Mouse (Mus musculus) Patski (cell line): Measurements from ENCODE around the gene Klhl36. TPM values are rescaled to one million over a fixed set of nuclear protein-coding genes. Genes with fewer than 3 reads are reported as not detected.
A peak's percentile ranks its signal among the peaks of the same experiment; 100 is the strongest.

ENCODE experiments used
- ATAC-seq: fragments of 100-300 bp; one replicate; pipeline ENCODE4 v1.8.0; 2021
- CTCF ChIA-PET: fragments of 350-600 bp; sonication (Branson Sonifier 250); formaldehyde crosslinking; loops from one replicate; lab custom pipeline; 2022; ENCODE audit warnings: inconsistent platforms; lab: Charles Lee
- POLR2A ChIA-PET: fragments of 350-600 bp; sonication (Branson Sonifier 250); formaldehyde crosslinking; loops from one replicate; lab custom pipeline; 2022; ENCODE audit warnings: antibody characterized with exemption, inconsistent platforms; lab: Charles Lee
- DNase-seq: peaks from one replicate; pipeline ENCODE4 v3.0.0-alpha.2; 2011; ENCODE audit warnings: low read depth, low spot score
- H3K27me3 ChIP-seq: fragments of 371-371 bp; one replicate; pipeline ENCODE4 v1.5.1; 2021
- CTCF ChIP-seq: fragments of 100-300 bp; IDR thresholded peaks from one replicate; pipeline ENCODE4 v1.5.1; 2021
- in situ Hi-C: fragments of 300-500 bp; cut with MboI; formaldehyde crosslinking; loops from 3 replicates; pipeline ENCODE4 v1.11.1; 2018; ENCODE audit warnings: low pct_unique_long_range_greater_than_20kb, mixed read lengths
- polyA plus RNA-seq: library from polyadenylated mRNA; unstranded; gene quantifications from one replicate; pipeline ENCODE4 v1.2.3, GENCODE M21; 2021

Gene Klhl36
- polyA plus RNA-seq, 1 experiment from 2014 or later: 8.6 TPM

GRCm38 (mm10) chr8:119916237-119916892 lies 54.3 kb downstream of the Klhl36 start:
- CTCF ChIA-PET: interaction anchor here (0.9 to 1.9 kb wide), 5 partner anchors 9 to 134 kb away, joined by 3 to 6 read pairs (median 4); no protein-coding TSS in a partner anchor
- ATAC-seq (no peak), DNase-seq (no peak)
- no peaks in the 10 kb centered on the region for H3K27me3 ChIP-seq
- in situ Hi-C loops: loop anchor here (10.0 kb wide), 1 partner anchor 232 kb away; no protein-coding TSS in a partner anchor
- POLR2A ChIA-PET: no interaction called here
- TF ChIP-seq CTCF: no peak

GRCm38 (mm10) chr8:119917415-119917814 lies 55.3 kb downstream of the Klhl36 start:
- TF ChIP-seq CTCF: no peak

GRCm38 (mm10) chr8:119918155-119918567 lies 56.1 kb downstream of the Klhl36 start:
- ChIA-PET CTCF (no interaction called here), POLR2A (no interaction called here)
- in situ Hi-C loops: loop anchor here (10.0 kb wide), 1 partner anchor 233 kb away; no protein-coding TSS in a partner anchor
- ATAC-seq (no peak), DNase-seq (no peak)
- no peaks in the 10 kb centered on the region for H3K27me3 ChIP-seq
- no peak for TF ChIP-seq CTCF

More at GRCm38 (mm10) chr8:119917415-119917814, 55.3 kb downstream of the Klhl36 start:
- DNase-seq (no peak), ATAC-seq (no peak)
- H3K27me3 ChIP-seq: no peaks in the 10 kb centered on the region
- POLR2A ChIA-PET: no interaction called here
- in situ Hi-C loops: loop anchor here (10.0 kb wide), 1 partner anchor 233 kb away; no protein-coding TSS in a partner anchor
- CTCF ChIA-PET: interaction anchor here (0.9 to 1.9 kb wide), 4 partner anchors 10 to 135 kb away, joined by 3 to 5 read pairs (median 4); no protein-coding TSS in a partner anchor

DNA sequence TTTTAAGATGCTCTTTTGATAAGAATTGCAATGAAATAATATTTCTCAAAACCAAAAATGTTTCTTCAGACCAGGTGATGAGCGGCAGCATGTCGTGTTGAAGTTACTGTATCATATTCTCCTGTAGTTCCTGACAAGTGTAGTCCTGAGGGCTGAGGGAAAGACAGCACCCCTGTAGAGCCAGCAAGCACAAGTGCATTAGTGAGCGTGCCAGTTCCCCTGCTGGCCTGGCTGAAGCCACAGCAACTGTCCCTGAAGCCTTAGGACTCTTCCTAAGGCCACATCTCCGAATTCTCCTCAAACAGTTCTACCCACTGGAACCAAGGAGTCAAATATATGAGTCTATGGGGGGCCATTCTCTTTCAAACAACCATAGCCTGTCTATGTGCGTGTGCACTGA lies 61.2 kb downstream of the Klhl36 start:
- ATAC-seq (no peak), DNase-seq (no peak)
- POLR2A ChIA-PET: no interaction called here
- CTCF ChIA-PET: no interaction called here
- no peaks in the 10 kb centered on the region for H3K27me3 ChIP-seq
- in situ Hi-C loops: no loop called here
- TF ChIP-seq CTCF: no peak

GRCm38 (mm10) chr8:119925428-119925827 lies 63.4 kb downstream of the Klhl36 start:
- ChIA-PET POLR2A (no interaction called here), CTCF (interaction anchor here (0.9 to 3.0 kb wide), 8 partner anchors 10 to 146 kb away, joined by 3 to 7 read pairs (median 6); no protein-coding TSS in a partner anchor)
- in situ Hi-C loops: no loop called here
- DNase-seq: no peak
- TF ChIP-seq CTCF: no peak
- ATAC-seq: no peak
- H3K27me3 ChIP-seq: no peaks in the 10 kb centered on the region

DNA sequence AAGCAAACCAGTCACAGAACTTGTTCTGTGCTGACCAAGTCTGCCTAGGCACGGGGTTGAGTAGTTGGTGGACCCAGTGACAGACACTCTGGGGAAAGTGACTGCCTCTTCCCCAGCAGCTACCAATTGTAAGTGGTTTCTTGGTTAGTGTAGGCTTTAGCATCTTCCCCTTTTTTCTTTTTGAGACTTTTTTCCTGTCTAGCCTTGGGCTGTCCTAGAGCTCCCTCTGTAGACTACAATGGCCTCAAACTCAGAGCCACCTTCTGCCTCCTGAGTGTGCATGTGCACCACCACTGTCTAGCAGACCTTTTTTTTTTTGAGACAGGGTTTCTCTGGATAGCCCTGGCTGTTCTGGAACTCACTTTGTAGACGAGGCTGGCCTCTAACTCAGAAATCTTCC lies 64.4 kb downstream of the Klhl36 start:
- H3K27me3 ChIP-seq: no peaks in the 10 kb centered on the region
- DNase-seq: no peak
- ATAC-seq: no peak
- ChIA-PET CTCF (interaction anchor here (1.5 to 3.0 kb wide), 6 partner anchors 11 to 147 kb away, joined by 4 to 7 read pairs (median 6); no protein-coding TSS in a partner anchor), POLR2A (interaction anchor here (0.9 to 1.0 kb wide), 2 partner anchors 10 to 64 kb away, joined by 3 read pairs; partner anchors contain the start of gene Klhl36)
- peak; percentile 58 for TF ChIP-seq CTCF
- in situ Hi-C loops: no loop called here

Other genes starting within 250 kb of the Klhl36 start
- not detected for gene Adad2, start 249.5 kb upstream of the Klhl36 start, polyA plus RNA-seq
- 0.06 TPM for gene Kcng4, start 226.6 kb upstream of the Klhl36 start, polyA plus RNA-seq
- gene Wfdc1, start 195.9 kb upstream of the Klhl36 start, polyA plus RNA-seq: not detected
- gene Atp2c2, start 162.3 kb upstream of the Klhl36 start, polyA plus RNA-seq: 0.04 TPM
- 21.1 TPM for gene Tldc1, start 83.8 kb upstream of the Klhl36 start, polyA plus RNA-seq
- 33.3 TPM for gene Cotl1, start 21.7 kb upstream of the Klhl36 start, polyA plus RNA-seq
- gene Usp10, start 48.1 kb downstream of the Klhl36 start, polyA plus RNA-seq: 107 TPM
- gene Gm20388, start 48.6 kb downstream of the Klhl36 start, polyA plus RNA-seq: 86.7 TPM
- 1.1 TPM for gene Crispld2, start 130.2 kb downstream of the Klhl36 start, polyA plus RNA-seq
- 48.8 TPM for gene Zdhhc7, start 239.2 kb downstream of the Klhl36 start, polyA plus RNA-seq